Mouse (Mus musculus) erythroblast, adult 5-6 weeks (primary cell): ENCODE measurements around the gene Ankrd44. TPM values are rescaled to one million over a fixed set of nuclear protein-coding genes. Genes with fewer than 3 reads are reported as not detected.
A peak's percentile ranks its signal among the peaks of the same experiment; 100 is the strongest.
"Not testable (repeated sequence)": the region's sequence is repeated elsewhere in the genome, so short reads cannot be mapped to it uniquely, and the experiment has no call there.

Source experiments
- ATAC-seq: replicated peaks from 2 replicates; pipeline ENCODE4 v1.8.0; 2016; ENCODE audit warnings: moderate number of reproducible peaks, mild to moderate bottlenecking, moderate TSS enrichment, inconsistent platforms; ENCODE audit not compliant: poor library complexity, low FRiP score, severe bottlenecking
- total RNA-seq, 2 experiments: library from RNA; stranded (forward) in 1 of 2; stranded (reverse) in 1 of 2; fragments of 150-400 nt in 1 of 2; fragments of 200-764, 138-1000 nt in 1 of 2; gene quantifications; 2 replicates each; pipeline versions ENCODE4 v1.2.3 to v1.2.4; 2015 to 2017; ENCODE audit warnings: low replicate concordance in 2 of 2

Ankrd44 gene
- total RNA-seq (2015; ENCODE audit: low replicate concordance) (29.7 and 41.7 TPM in 2 replicates), total RNA-seq (2017; ENCODE audit: low replicate concordance) (18.0 and 26.7 TPM in 2 replicates)

DNA sequence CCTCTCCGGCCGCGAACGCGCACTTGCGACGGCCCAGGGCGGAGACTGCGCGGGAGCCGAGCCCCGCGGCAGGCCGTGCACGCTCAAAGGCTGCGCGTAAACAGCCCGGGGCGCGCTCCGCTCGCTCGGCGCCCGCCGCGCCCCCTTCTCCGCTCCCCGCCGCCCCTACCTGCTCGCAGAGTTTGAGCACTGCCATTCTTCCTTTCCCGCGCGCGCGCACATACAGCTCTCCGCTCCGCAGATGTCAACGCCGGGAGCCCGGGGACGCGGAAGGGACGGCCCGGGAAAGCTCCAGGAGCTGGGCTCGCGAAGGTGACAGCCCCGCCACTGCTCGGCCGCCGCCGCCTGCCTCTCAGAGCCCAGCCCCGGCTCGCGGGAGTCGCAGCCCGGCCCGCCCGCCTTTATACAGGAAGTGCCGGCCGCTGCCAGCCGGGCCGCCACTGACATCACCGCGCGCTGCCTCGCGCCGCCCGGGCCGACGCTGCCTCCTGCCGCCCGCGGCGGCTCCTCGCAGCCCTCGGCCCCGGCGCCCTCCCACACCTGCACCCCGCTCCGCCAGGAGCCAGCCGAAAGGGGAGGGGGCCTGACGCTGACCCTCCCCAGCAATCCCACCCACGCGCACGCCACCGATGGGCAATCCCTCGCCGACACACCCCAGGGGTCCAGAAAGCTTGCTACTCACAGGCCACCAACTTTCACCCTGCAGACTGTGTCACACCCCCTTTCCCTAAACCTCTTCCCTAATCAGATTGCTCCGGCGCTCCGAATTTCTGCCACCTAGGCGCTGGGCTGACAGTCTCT lies at the start of gene Ankrd44:
Ankrd44 (minus strand) TSS at position 417 of the 801 bp plus-strand sequence.
- ATAC-seq = no peak

DNA sequence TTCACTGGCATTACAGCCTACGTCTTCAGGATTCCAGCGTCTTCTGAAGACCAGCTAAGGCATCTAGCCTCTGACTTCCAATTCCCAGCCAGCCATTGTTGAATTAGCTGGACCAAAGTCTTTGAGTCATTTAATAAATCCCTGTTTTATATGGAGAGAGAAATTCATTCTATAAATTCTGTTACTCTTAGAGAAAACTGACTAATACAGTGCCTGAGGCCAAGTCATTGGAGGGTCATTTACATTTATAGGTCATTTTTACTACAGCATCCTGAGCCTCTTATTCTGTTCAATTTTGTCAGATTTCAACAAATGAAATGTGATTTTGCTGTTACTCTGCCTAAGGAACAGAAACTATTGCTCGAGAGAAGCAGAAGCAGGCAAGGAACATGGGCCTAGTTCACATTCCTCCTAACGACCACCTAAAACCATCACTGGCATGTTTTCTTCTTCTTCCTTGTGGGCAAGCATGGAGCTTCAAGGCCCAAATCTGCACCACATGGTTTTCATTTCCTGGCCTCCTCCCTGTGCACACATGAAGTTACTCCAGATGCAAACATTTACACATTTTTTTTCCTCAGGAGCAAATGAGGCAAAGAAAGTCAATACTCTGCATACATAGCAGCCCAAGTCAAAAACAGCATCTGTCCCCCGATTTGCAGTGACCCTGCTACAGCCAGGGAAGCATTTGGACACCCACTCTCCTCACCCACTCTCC lies 45.7 kb upstream of the Ankrd44 start:
- ATAC-seq = no peak

DNA sequence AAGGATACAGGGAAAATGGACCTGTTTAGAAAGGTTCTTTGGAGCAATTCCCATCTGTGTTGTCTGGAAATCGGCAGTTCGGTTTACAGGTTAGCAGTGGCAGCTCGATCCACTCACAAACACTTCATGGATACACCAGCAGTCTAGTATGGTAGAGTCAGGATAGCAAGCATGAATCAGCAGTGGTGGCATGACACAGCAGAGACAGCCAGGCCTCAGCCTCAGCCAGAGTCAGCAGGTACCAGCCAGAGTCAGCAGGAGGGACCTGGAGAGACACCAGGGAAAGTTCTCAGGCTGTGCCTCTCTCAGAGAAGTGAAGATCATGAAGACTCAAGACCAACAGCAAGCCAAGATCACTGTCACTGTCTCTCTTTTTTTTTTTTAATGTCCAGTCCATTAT lies 40.7 kb upstream of the Ankrd44 start:
- ATAC-seq = peak; percentile 90

DNA sequence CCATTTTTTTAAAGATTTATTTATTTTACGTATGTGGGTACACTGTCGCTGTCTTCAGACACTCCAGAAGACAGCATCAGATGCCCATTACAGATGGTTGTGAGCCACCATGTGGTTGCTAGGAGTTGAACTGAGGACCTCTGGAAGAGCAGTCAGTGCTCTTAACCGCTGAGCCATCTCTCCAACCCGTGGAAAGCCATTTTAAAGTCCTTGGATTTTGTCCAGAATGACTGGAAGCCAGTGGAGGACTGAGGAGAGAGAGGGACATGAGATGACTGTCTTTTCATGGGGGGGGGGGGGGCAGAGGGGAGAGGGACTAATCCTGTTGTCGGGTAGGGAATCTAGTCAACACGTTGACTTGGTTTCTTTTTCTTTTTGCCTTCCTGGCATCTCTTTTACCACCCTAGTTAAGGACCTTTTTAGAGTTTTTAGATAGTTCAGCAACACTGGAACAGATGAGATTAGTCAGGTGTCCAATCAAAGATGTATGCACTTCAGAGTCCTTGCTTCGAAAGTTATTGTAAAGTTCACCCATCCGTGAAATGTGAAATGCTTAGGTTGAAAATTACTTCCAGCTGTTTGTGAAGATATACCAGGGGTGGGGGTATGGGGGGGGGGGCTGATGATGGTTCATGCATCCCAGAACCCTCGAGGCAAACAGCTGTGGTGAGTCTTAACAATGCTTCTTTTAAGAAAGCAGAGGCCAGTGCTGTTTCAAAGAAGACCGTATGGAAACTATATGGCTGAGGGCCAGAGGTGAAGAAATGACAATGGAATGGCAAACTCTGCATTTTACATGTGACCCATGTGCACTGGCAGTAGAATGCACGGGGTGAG lies 39.2 kb upstream of the Ankrd44 start:
- ATAC-seq = no peak

DNA sequence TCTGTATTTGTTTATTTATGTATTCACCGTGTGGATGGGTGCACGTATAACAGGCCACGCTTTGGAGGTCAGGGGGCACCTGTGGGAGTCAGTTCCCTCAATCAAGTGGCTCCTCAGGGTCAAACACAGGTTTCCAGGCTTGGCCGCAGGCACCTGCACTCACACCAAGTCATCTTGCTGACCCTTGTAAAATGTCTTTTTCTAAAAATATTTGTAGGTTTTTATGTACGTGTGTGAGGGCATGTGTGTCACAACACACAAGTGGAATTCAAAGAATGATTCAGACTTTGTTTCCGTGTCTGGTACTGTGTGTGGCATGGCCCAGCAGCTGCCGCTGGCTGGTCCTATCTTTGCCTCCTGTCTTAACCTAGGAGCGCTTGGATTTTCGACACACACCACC lies 35.5 kb upstream of the Ankrd44 start:
- ATAC-seq = no peak

DNA sequence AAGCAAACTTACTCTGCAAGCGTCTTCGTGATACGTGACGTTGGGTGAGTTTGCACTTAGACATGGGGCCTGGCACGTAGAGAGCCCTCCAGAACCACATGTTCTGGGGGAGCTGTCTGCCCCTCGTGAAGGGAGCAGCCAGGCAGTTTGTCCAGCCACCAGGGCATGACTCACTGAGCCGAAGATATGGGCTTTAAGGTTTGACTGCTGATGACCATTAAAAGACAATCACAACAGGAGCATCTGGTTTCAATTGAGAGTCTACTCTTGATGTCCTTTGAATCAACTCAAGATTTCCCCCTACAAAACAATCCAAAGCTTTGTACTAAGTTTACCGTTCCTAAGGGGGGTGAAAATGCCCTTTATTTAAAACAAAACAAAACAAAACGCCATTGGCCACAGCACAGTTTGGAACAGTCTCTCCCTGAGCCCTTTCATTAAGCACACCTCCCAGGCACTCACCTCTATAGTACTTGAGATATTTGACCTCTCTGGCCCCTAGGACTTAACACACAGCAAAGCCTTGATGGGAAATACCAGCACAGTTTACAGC lies 34.5 kb upstream of the Ankrd44 start:
- no peak for ATAC-seq

DNA sequence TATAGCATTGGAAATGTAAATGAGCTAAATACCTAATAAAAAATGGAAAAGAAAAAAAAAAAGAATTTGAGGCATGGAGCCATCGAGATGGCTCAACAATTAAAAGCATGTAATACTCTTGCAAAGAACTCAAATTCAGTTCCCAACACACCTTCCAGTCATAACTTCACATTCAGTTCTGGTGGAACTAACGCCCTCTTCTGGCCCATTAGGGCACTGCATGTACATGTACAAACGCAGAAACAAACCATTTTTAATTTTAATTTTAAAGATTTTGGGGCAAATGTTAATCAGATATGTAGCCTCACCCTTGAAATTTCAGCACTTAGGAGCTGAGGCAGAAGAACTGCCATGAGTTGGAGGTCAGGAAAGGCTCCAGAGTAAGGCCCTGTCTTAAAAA lies 32.3 kb upstream of the Ankrd44 start:
- no peak for ATAC-seq

DNA sequence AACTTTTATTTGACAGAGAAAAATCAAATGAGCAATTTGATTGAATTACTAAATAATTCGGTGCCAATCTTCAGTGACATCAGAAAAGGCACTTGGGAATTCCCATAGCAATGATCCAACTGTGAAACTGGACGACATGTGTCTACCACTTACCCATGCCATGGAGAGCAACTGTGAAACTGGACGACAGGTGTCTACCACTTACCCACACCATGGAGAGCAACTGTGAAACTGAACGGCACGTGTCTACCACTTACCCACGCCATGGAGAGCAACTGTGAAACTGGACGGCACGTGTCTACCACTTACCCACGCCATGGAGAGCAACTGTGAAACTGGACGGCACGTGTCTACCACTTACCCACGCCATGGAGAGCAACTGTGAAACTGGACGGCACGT lies 30.8 kb upstream of the Ankrd44 start:
- not testable (repeated sequence) for ATAC-seq

DNA sequence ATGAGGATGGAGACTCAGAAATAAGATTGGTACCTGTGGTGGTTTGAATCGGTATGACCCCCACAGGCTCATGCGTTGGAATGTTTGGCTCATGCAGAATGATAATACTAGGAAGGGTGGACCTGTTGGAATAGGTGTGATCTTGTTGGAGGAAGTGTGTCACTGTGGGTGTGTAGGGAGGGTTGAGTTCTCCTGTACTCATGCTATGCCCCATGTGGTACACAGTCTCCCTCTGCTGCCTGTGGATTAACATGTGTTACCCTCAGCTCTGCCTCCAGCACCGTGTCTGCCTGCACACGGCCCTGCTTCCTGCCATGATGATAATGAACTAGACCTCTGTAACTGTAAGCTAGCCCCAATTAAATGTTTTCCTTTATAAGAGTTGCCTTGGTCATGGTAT lies 28.7 kb upstream of the Ankrd44 start:
- no peak for ATAC-seq

DNA sequence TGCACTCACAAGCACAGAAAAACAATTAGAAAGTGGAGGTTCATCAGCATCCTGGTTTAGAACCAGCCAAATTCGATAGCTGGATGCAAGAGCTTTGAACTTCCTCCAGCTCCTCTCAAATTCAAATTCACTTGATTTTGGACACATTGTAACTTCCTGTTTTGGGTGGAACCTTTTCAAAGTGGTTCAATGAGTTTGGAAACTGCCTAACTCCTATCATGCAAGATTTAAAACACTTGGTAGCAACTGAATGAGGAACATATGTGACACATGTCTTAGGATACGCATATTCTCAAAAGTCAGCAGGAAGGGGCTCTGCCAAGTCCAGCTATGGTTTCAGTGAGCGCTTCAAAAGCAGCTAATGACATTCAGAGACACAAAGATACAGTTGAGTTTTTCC lies 18.5 kb upstream of the Ankrd44 start:
- ATAC-seq = no peak

DNA sequence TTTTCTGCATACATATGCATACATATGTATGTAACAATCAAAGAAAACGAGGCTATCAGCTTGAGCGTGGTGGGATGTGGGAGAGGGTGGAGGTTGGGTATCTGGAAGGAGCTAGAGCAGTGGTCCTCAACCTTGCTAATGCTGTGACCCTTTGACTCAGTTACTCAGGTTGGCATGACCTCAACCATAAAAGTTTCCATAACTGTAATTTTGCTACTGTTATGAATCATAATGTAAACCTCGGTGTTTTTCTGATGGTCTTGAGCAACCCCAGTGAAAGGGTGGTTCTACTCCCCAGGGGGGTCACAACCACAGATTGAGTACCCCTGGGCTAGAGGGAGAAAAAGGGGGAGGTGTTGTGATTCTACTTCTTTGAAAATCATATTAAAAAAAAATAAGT lies 9.3 kb upstream of the Ankrd44 start:
- no peak for ATAC-seq

DNA sequence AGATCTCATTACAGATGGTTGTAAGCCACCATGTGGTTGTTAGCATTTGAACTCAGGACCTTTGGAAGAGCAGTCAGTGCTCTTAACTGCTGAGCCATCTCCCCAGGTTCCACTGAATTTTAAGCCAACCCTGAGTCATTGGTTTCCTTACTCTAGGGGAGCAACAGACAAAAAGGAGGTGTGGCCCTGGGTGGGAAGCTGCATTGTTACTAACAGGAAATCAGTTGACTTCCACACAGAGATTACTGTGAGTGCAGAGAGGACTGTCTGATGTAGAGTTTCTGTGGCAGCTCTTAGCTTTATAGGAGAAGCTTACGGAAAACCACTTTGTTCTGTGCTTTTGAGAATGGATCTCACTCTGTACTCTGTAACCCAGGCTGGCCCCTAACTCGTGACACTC lies 8.7 kb upstream of the Ankrd44 start:
- ATAC-seq = no peak

DNA sequence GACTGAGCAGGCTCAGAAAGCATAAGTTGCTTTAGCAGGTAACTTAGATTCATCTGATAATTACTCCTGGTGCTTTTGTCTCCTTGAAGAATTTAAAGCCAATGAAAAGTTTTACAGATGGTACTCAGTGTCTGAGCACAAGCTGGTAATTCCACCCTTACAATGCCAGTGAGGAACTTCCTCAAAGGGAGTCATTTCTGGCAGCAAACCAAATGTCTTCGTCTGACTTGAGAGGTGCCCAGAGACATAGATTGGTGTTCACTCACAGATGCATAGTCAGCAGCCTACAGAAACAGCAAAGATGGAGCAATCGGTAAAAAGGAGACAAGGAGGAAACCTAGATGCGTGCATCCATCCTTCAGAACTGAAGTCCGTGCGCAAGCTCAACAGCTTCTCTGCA lies 7.5 kb upstream of the Ankrd44 start:
- no peak for ATAC-seq

DNA sequence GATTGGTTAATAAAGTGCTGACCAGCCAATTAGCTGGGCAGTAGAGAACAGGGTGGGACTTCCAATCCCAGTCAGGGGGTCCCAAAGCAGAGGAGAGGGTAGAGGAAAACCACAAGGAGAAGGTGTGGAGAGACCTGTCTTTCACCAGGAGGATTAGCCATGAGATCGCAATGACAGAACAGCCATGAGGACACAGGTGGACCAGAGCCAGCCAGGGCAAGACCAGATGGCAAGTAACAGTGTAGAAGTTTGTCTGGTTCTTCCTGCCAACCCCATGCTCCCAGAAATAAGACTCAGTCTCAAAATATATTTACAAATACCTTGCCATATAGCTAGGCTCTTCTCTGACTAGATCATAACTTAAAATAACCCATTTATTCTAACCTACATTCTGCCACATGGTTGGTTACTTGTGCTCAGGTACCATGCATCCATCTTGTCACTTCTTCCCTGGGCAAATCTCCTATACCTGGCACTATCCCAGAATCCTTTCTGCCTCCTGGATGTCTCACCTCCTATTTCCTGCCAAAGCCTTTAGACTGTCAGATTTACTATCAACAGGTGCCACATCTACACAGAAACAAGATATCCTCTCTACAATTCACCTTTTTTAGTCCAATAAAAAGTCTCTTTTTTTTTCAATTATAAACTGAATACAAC lies 6.4 kb upstream of the Ankrd44 start:
- no peak for ATAC-seq

DNA sequence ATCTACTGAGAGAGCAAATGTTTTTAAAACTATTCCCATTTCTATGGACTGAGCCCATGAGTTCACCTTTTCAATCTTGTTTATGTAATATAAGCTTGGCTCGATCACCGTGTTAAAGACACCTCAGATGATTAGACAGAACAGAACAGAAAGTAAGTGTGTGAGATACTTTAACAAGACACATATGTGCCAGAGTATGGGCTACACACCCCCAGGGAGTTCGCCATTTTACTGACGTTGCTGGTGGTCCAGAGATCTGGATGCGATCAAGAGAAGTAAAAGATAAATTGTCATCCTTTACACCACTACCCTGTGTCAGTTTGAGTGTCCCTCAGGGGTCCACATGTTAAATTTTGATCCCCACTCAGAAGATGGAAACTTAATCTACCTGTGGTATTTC lies 5.0 kb upstream of the Ankrd44 start:
- ATAC-seq = no peak

DNA sequence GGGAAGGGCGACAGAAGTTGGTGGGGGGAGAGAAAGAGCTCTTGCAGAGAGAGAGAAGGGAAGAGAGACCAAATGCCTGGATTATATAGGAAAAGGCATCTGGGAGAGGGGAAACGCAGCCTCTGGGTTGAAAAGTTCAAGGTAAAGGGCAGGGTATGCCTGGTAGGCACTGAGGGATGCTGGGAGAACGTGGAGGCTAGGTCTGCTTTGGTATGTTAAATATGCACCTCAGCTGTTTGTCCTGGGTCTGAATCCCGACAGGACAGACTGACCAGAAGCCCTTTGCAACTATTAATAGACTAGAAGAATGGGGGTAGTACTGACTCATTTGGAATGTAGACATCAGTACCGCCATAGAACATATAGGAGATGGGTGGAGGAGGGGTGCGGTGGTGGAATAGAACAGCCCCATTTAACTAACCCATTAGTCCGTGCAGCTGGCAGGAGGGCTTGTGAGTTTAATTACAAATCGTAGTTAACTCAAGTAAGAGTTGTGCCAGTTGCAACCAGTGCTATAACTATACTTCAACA lies 4.5 kb upstream of the Ankrd44 start:
- no peak for ATAC-seq

DNA sequence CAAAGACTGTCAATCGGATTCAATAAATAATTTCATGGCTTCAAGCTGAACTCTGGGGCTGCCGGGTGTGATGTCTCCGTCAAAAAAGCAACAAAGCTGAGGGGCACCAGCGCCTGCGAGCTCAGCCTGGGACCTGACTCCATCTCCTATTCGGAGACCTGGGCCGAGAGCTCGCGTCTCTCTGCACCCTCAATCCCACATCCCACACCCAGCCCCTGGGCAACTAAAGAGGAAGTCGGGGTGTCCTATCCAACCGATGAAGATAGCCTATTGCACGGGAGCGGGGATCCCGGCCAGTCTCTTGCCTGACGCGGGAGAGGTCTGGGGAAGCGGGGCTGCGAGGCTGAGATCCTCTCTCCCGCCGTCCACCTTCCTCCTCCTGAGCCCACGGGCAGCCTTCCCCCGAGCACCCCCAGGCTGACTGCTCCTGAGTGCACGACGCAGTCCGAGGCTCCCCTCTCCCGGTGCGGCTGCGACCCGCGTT lies 694 bp downstream of the Ankrd44 start:
- no peak for ATAC-seq

DNA sequence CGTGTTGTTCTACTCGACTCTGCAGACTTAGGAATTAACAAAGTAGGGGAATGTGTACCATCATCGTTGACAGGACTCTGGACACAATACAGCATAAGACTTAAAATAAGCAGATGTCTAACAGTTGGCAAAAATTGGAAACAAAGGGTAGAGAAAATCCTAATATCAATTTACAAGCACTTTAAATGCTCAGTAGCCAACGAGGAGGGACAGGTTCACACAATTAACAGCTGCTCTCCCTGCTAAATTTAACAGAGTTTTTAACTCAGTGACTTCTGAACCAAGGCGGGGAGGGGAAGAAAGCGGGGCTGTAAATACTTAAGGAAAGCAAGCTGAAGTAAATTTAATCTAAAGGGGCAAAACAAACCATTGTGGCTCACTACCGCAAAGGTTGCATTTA lies 1.4 kb downstream of the Ankrd44 start:
- no peak for ATAC-seq

DNA sequence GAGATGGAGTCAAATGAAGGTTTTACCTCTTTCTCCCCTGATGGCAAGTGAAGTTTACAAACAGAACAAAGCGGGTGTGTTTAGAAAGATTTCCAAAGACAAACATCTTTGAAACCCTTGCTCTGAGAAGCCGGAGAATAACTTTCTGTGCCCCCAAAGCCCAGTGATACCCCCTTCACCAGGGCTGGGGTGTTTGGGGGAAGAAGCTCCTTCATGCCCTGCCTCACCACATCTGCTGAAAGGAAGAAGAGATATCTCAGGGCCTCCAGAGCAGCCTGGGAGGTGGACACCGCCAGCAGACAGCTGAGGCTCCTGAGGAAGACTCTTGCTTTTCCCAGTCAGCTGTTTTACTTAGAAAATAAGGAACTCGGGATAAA lies 1.9 kb downstream of the Ankrd44 start:
- ATAC-seq = no peak
